Mouse (Mus musculus) layer of hippocampus, adult 2 months (tissue): ENCODE measurements around the gene Mab21l1. TPM values are rescaled to one million over a fixed set of nuclear protein-coding genes. Genes with fewer than 3 reads are reported as not detected.

Experiments
- DNase-seq, 2 experiments: peaks; one replicate each; pipeline ENCODE4 v3.0.0; 2022; ENCODE audit warnings: low spot score in 2 of 2
- H3K27ac ChIP-seq: fragments of 200-600 bp; 2 replicates; pipeline ENCODE4 v1.8.1; 2022
- H3K4me3 ChIP-seq: fragments of 200-600 bp; 2 replicates; pipeline ENCODE4 v1.8.1; 2022; ENCODE audit warnings: mild to moderate bottlenecking
- CTCF ChIP-seq: fragments of 200-600 bp; conservative IDR thresholded peaks from 2 replicates; pipeline ENCODE4 v1.8.1; 2022; ENCODE audit warnings: antibody characterized with exemption, mild to moderate bottlenecking, moderate library complexity
- long read RNA-seq, 2 experiments: library from polyadenylated mRNA; stranded (forward); transcript quantifications; one replicate each; pipeline ENCODE4 v2.0.0; 2021; ENCODE audit warnings: borderline mapping rate in 2 of 2
- total RNA-seq, 2 experiments: library from RNA; stranded (reverse); gene quantifications; 2 replicates each; pipeline ENCODE4 v1.2.3; 2021

Mab21l1 gene
- total RNA-seq = under 1 TPM; 0.64 to 0.77 TPM
- long read RNA-seq, experiment 1 = 0 reads
- long read RNA-seq, experiment 2, partial matches to known transcripts = 0 of 1 reads
- long read RNA-seq, experiment 2, other reads (novel, unspliced or antisense) = 0 of 1 reads

DNA sequence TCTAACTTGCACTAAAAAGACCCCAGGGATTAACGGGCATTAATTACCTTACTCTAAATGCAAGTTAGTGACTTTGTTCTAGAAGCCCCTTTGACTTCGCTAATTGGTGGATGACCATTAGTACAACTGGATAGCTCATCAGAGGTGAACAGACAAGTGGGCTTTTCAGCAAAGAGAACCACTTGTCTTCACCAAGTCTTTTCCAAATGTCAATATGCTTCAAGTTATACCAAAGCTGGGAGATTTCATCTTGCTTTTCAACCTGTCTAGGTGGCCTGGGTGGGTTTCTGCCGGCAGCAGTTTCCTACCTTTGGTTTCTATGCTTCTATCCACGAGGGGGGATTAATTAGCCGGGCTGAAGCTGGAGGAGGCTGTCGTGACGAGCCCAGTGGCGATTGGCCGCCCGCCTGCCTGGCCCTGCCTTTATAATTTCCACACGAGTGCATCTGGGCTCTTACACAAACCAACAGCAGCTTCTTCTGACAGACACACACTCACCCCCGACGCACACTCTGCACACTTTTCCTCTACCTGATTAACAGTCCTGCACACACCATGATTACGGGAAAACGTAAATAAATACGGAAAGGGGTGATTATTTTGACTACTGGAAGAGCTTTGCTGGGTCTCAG lies at the start of gene Mab21l1:
Gene Mab21l1, plus strand, starts transcription at position 455 of the 632 bp plus-strand sequence.
- H3K4me3 ChIP-seq = peak within 1 kb of the TSS; percentile 24; the same call in 1 of the 2 replicates
- H3K27ac ChIP-seq = no peak within 1 kb of the TSS
- no peak for TF ChIP-seq CTCF
- no peak for DNase-seq

DNA sequence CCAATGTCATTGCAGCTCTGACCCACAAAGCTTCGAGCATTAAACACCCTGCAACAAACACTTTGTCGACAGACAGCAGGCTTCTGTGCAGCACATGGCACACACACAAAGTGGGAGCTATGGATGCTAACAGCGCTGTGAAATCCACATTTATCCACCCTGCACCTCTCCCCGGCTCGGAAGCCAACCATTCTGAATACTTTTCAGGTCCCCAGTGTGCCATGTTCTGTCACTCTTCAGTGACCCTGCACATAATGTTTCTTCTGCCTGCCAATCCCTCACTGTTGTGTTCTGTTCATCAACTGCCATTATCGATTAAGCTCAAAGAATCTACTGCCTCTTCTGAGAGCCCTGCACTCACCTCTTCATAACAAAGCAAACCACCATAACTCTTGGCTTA lies 48.6 kb upstream of the Mab21l1 start:
- DNase-seq = no peak
- Histone ChIP-seq H3K4me3 (no peak overlapping the region), H3K27ac (no peak overlapping the region; the same call in 1 of the 2 replicates)
- no peak for TF ChIP-seq CTCF

DNA sequence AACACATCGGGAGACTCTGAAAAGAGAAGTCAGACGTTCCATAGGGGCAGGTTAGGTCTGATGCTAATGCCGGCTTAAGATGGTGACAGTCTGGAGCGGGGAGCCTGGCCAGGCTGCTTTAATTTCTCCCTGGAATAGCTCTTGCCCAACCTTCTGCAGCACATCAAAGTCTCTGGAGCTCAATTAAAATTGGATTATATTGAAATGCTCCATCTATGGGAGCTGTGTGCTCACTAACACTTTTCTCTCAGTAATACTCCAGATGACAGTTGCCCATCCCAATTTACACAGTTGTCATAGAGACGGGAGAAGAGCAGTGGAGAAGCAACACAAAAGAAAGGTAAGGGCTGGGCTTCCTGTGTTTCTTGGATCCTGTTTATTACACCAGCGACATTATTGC lies 40.9 kb upstream of the Mab21l1 start:
- H3K27ac ChIP-seq = peak overlapping the region; percentile 70
- DNase-seq = no peak

DNA sequence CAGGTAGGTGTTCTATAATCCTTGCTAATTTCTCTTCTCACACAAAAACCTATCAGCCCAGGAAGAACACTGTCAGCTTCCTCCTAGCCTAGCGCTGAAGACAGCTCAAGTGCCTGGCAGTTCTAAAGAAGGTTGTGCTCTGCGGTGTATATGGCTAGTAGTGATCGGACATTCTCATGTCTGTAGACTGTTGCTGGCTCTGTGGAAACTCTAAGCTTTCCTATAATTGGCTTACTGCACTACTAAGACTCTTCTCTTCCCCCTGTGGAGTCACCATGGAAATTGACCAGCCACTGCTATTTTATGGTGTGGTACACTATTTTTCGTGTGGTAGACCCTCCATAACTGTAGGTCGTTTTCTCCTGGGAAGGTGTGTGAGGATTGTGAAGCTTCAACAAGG lies 40.1 kb upstream of the Mab21l1 start:
- DNase-seq = no peak
- no peak for TF ChIP-seq CTCF
- Histone ChIP-seq H3K27ac (peak overlapping the region; percentile 70; the same call in 1 of the 2 replicates), H3K4me3 (no peak overlapping the region)

More for the DNA sequence above, 40.9 kb upstream of the Mab21l1 start:
- no peak overlapping the region for H3K4me3 ChIP-seq
- no peak for TF ChIP-seq CTCF

DNA sequence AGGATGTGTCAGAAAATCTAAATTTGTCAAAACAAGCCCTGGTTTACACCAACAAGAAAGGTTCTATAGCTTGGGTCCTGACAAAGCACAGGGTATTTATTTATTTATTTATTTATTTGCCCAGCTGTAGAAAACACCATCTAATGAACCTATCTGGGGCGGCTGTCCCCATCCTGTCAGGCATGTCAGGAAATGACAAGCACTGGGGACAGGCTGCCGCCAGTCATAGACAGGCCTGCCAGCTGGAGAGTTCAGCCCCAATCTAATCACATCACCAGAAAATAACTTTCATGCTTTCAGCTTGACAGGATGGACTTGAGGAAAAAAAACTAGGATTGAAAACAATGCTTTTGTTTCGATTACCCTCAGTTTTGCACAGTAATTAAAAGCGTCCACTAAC lies 39.7 kb upstream of the Mab21l1 start:
- Histone ChIP-seq H3K27ac (peak overlapping the region; percentile 39; the same call in 1 of the 2 replicates), H3K4me3 (no peak overlapping the region)
- TF ChIP-seq CTCF = no peak
- no peak for DNase-seq

DNA sequence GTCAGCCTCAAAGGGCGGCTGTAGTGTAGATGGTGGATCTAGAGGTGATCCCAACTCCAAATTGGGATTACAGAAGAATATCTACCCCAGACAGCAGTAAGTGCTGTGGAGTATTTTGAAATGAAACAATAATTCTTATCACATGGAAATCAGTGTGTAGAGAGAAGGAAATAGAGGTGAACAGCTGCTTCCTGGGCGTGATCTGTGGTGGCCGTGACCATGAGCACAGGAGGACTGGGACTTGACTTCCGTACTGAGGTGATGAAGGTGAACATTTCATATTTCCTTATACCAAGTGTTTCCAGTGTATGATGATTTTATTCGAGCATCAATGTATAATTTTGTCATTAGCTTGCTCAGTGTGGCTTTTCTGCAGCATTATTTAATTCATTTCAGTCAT lies 38.4 kb upstream of the Mab21l1 start:
- DNase-seq = no peak
- peak overlapping the region; percentile 46 for H3K27ac ChIP-seq
- no peak for TF ChIP-seq CTCF
- H3K4me3 ChIP-seq = no peak overlapping the region

DNA sequence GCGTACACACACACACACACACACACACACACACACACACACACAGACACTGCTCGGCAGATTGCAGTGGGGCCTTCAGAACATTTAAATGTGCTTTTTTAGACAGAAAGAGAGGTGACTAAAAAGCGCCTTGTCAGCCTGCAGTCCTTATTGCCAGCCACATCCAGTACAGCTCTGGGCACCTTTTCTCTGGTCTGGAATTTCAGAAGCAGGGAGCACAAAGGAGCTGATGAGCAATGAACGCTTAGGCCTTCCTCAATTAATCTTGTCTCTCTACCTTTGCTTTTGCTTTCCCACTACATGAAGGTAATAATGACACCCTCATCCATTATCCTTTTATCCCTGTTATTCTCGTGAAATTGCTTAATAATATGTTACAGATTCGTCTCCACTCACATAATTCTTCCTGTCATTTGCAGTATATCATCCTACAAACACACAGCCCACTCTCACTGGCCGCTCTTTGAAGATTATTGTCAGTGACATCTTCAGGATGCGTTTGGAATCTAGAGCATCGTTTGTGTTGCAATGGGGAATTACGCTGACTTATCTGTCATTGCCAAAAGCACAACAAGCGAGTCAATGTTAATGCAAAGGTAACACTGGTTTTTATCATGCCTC lies 31.8 kb upstream of the Mab21l1 start:
- H3K4me3 ChIP-seq = no peak overlapping the region
- TF ChIP-seq CTCF = no peak
- H3K27ac ChIP-seq = peak overlapping the region; percentile 59

DNA sequence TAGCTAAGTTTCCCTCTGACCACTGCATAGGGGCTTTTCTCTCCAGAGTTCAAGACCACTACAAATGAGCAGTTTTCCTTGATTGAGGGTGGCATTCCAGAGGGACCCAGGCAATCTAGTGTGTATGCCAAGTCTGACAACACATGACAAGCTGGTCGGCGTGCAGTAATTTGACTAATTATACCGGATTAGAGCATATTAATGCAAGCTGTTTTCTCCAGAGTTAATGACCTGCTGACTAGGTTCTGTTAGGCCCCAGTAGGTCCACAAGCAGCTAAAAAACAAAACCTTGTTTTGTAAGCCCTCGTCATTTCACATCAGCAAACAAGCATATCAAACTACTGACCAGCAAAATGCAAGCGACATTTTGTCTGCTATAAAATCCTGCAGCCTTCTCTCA lies 30.9 kb upstream of the Mab21l1 start:
- DNase-seq = no peak
- no peak overlapping the region for H3K4me3 ChIP-seq
- H3K27ac ChIP-seq = peak overlapping the region; percentile 59
- TF ChIP-seq CTCF = no peak

More for the DNA sequence above, 31.8 kb upstream of the Mab21l1 start:
- no peak for DNase-seq

DNA sequence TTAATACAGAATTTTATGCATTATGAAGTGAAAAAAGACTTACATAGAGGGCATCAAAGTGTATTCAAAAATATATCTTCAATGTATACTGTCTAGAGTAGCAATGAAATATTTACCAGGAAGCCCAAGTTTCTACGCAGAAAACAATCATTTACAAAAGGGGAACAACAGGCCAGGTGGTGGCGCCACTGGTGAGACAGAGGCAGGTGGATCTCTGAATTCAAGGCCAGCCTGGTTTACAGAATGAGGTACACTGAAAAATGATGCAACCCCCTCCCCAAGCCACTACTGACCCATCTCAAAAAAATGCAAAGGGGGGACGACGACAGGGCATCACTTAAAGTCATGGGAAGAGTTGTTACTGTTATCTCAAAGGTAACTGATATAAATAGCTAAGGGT lies 29.8 kb upstream of the Mab21l1 start:
- peak; percentile 34 for TF ChIP-seq CTCF
- Histone ChIP-seq H3K4me3 (no peak overlapping the region), H3K27ac (no peak overlapping the region)
- no peak for DNase-seq

DNA sequence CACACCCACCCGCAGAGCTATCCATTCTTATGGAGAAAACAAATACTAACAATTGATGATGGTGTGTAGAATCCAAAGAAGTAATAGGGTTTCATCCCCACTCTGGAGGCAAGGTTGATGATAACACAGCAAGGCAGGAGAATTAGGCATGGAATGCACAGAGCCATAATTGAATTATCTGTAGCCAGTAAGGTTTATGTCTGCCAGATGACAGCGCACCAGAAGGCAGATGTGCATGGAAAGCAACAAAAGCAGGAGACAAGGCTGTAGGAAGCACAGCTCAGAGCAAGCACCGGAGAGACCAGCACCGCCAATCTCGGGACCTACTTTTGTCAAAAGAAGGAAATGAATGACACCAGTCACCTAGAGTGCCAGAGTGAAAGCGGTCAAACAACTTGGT lies 28.4 kb upstream of the Mab21l1 start:
- no peak for DNase-seq
- Histone ChIP-seq H3K4me3 (no peak overlapping the region), H3K27ac (no peak overlapping the region)
- TF ChIP-seq CTCF = no peak

DNA sequence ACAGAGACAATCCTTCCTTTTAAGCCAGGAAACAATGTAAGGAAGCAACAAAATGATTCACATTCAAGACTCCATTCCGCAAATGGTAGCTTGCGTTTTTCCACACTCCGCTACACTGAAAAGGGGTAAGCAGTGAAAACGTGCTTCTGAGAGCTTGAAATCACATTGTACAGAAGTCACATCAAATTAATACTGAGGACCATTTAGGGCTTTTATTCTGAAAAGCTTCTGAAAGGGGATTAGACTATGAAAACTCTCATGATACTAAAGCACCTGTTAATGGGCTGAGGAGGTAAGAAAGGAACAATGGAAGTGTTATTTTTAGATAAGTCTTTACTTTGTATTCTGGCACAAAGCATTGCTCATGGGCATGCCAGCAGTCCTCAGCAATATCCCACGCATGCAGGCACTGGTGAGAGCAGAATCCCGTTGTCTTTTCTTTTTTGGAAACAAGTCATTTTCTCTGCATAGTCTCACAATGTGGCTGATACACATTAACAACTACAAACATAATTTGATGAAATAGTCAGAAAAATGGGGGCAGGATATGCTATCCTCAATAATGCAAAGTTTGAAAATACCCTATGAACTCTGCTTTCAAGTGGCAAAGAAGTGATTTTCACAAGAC lies 27.2 kb upstream of the Mab21l1 start:
- H3K27ac ChIP-seq = peak overlapping the region; percentile 64
- H3K4me3 ChIP-seq = no peak overlapping the region
- DNase-seq = peak in 1 of 2 experiments; percentile 46
- no peak for TF ChIP-seq CTCF

DNA sequence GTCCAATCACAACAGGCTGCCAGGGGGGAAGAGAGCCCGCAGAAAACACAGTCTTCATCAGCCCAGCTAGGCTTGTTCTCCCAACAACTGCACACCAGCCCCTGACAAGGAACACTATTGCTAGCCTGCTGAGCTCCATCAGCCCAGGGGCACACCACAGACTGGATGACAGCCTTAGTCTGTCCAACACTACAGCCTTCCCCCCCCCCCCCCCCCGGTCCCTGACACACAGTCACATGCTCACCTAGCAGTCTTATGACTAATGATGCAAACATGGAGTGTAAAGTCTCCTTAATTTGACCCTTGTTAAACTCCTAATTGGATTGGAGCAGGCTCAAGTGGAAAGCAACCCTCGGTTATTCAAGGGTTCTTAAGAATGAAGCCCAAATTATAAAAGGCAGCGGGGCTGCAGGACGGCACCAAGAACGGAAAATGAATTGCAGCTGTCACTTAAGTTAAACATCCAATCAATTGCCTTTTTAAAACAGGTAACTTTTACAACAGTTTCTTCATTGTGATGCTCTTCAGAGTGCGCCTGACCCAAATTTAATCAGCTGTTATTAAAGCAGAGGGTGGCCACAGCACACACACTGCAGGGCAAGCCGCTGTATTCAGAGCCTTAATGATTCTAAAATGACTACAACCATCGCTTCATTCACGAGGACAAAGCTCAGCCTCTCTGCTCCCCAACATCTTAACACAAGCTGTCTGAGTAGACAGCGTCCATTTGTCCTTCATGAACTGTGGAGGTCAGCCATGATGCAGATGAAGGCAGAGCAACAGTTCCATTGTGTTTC lies 26.3 kb upstream of the Mab21l1 start:
- no peak for DNase-seq
- no peak overlapping the region for H3K4me3 ChIP-seq
- peak overlapping the region; percentile 64 for H3K27ac ChIP-seq
- no peak for TF ChIP-seq CTCF
